Mouse (Mus musculus) splenic B cell, adult 2 months (primary cell): ENCODE measurements around the gene Samd4b.

Experiments used
- DNase-seq: peaks from one replicate; pipeline ENCODE4 v3.0.0-alpha.2; 2011; ENCODE audit warnings: low read depth, low spot score
- H3K27me3 ChIP-seq: 2 replicates; pipeline ENCODE4 v1.6.1; 2012; ENCODE audit warnings: mild to moderate bottlenecking, low read length, moderate library complexity, mixed read lengths; ENCODE audit not compliant: control insufficient read depth, poor library complexity, insufficient read depth, severe bottlenecking
- H3K36me3 ChIP-seq: 2 replicates; pipeline ENCODE4 v1.6.1; 2012; ENCODE audit warnings: mild to moderate bottlenecking, low read length, moderate library complexity, mixed read lengths; ENCODE audit not compliant: control insufficient read depth, poor library complexity, insufficient read depth, severe bottlenecking

The Samd4b gene

DNA sequence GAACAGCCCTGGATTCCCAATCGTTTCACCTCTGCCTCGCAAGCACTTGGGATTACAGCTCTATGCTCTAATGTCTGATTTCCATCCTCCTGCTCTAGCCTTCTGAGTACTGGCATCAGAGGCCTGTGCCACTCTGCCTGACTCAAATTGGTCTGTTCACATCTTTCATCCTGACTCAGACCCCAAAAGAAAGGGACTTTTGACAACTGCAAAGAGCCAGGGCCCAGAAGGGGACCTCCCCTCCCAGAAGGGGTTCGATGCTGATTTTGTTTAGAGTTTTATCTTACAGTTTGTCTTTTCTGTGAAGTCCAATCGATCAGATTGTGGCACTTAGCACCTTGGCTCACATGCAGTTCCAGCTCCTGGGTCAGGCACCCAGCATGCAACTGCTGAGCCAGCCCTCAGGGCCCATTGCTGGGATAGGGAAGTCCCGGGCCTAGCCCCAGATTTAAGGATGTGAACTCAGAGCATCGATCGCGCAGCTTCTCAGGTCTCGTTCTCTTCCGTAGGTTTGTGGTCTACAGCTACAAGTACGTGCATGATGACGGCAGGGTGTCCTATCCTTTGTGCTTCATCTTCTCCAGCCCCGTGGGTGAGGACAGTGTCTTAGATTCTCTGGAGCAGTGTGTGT, 153.5 kb downstream of the Samd4b start:
- DNase-seq, result no peak
- no peaks in the 10 kb centered on the region for H3K27me3 ChIP-seq
- peaks cover 18% of the 10 kb centered on the region for H3K36me3 ChIP-seq

DNA sequence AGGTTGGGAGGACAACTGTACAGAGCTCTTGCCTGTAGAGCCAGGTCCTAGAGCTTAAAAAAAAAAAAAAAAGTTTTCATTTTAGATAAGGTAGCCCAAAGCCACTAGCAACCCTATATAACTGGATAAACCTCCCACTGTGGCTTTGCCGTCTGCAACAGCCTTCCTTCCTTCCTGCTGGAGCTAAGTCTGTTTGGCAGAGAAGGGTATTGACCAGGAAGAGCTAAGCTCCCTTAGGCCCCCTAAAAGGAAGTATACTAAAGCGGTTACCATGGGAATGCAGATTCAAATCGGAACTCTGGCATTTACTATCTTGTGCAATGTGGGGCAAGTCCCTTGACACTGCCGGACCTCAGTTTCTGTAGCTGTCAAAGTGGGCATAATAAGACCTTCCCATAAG, 155.3 kb downstream of the Samd4b start:
- Histone ChIP-seq H3K36me3 (peaks cover 18% of the 10 kb centered on the region), H3K27me3 (no peaks in the 10 kb centered on the region)
- DNase-seq, result peak; percentile 31

DNA sequence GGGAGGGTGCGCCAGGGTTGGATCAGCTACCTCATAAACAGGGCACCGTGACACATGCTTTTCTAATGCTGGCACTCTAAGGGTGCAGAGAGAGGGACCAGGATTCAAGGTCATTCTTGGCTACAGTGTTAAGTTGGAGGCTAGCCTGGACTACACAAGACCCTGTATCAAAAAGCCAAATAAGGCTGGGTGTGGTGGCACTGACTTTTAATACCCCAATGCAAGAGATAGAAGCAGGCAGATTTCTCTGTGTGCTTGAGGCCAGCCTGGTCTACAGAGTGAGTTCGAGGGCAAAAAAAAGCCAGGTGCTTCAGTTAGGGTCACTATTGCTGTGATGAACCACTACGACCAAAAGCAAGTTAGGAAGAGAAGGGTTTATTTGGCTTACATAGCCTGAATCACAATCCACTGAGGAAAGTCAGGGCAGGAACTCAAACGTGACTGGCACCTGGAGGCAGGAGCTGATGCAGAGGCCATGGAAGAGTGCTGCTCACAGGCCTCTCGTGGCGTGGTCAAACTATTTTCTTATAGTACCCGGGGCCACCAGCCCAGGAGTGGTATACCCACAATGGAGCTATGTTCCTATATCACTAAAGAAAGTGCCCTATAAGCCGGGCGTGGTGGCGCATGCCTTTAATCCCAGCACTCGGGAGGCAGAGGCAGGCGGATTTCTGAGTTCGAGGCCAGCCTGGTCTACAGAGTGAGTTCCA, 156.0 kb downstream of the Samd4b start:
- Histone ChIP-seq H3K27me3 (no peaks in the 10 kb centered on the region), H3K36me3 (peaks cover 18% of the 10 kb centered on the region)
- no peak for DNase-seq

DNA sequence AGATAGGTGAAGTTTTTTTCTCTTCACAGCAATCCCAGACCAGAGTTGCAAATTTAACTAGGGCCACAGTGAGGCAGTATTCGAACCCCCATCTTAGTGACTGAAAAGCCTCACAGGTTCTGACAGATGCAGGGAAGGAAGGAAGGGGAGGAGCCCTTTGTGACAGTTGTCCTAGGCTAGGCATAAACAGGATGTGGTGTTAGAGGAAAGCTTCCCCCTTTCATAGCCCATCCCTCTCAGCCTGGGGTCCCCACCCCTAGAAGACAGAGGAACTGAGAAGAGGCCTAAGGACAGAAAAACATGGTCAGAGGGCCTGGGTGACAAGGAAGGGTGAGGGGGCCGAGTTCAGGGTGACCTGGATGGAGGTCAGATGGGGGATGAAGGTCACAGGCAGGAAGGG, 157.2 kb downstream of the Samd4b start:
- DNase-seq, result peak; percentile 91
- Histone ChIP-seq H3K36me3 (peaks cover 11% of the 10 kb centered on the region), H3K27me3 (no peaks in the 10 kb centered on the region)

GRCm38 (mm10) chr7:28438771-28439170, 159.2 kb downstream of the Samd4b start:
- DNase-seq, result no peak
- Histone ChIP-seq H3K27me3 (no peaks in the 10 kb centered on the region; the same call in 1 of the 2 replicates), H3K36me3 (0 out of 2 replicates have a peak, but pooled peaks cover 2% of the 10 kb centered on the region)

DNA sequence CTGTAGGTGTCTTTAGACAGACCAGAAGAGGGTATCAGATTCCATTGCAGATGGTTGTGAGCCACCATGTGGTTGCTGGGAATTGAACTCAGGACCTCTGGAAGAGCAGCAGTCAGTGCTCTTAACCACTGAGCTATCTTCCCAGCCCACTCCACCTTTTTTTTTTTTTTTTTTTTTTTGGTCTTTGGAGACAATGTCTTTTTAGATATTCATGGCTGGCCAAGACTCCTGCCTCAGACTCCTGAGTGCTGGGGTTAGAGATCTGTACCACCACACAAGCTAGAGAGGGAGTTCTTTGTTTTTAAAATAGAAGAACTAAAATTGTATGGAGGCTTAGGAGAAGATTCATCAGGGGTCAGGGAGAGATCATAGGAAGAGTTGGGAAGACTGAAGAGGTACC, 160.0 kb downstream of the Samd4b start:
- no peaks in the 10 kb centered on the region; the same call in 1 of the 2 replicates for H3K27me3 ChIP-seq
- no peak for DNase-seq
- no peaks in the 10 kb centered on the region for H3K36me3 ChIP-seq

DNA sequence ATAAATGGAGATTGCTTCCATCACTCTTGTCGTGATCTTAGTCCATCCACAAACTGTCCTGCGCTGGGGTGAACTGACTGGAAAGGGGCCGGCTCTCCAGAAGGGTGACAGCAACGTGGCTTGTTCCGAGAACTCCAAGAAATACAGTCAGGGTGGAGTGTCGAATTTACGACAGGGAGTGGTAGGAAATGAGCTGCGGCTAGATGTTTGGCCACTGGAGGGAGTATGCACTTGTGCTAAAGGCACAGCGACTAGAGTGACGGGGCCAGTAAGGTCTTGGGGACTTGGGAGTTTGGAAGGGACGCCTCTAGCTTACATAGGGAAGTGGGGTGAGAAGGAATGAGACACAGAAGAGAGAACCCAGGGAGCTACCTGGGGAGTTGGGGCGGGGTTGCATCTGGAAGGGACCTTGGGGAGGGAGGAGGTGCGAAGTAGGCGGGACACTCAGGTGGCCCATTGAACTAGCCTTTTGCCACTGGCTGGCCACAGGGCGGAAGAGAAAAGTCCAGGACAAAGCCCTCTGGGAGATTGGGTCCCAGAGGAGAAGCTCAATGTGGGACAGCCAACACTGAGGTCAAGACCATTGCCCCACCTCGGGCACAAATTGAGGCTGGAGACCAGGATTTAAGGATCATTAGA, 160.9 kb downstream of the Samd4b start, which contains the start of gene Gmfg:
Gmfg (plus strand) TSS at position 516 of the 639 bp plus-strand sequence.
- peak; percentile 90 for DNase-seq

GRCm38 (mm10) chr7:28436271-28436904, 161.6 kb downstream of the Samd4b start:
- H3K36me3 ChIP-seq, result no peaks in the 10 kb centered on the region
- H3K27me3 ChIP-seq, result no peaks in the 10 kb centered on the region; the same call in 1 of the 2 replicates
- peak; percentile 100 for DNase-seq

More for the DNA sequence above, 160.9 kb downstream of the Samd4b start, which contains the start of gene Gmfg:
- H3K36me3 ChIP-seq, result no peaks in the 10 kb centered on the region
- no peaks in the 10 kb centered on the region; the same call in 1 of the 2 replicates for H3K27me3 ChIP-seq

DNA sequence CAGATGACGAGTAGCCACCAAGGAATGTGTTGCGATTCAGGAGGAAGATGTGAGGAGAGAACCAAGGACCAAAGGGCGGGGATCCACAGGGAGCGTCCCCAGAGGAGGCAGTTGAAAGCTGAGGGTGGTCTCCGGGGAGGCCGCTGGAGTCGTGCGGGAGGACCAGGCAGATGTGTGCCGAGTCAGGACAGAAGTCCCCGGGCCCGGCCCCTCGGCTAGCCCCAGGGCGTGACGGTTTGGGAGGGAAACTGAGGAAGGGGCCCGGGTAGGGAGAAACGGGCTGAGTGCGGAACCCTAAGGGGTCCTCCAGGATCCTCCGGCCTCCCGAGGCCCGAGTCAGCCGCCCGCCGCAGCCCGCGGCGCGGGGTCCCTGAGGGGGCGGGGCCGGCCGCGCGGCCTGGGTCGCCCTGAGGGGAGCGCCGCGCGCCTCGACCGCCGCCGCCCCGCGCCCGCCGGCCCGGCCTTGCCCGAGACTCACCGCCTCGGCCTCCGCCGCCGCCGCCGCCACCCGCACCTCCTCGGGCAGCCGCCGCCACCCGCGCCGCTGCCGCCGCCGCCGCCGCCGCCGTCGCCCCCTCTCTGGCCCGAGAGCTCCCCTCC, 162.2 kb downstream of the Samd4b start:
- DNase-seq, result peak; percentile 31
- Histone ChIP-seq H3K36me3 (no peaks in the 10 kb centered on the region), H3K27me3 (no peaks in the 10 kb centered on the region; the same call in 1 of the 2 replicates)

- no peaks in the 10 kb centered on the region for H3K36me3 ChIP-seq
- no peaks in the 10 kb centered on the region; the same call in 1 of the 2 replicates for H3K27me3 ChIP-seq
- no peak for DNase-seq
These were observed 165.7 kb downstream of the Samd4b start for GRCm38 (mm10) chr7:28432252-28432651.

GRCm38 (mm10) chr7:28430512-28430911, 167.4 kb downstream of the Samd4b start:
- H3K36me3 ChIP-seq, result no peaks in the 10 kb centered on the region
- H3K27me3 ChIP-seq, result no peaks in the 10 kb centered on the region; the same call in 1 of the 2 replicates
- no peak for DNase-seq

DNA sequence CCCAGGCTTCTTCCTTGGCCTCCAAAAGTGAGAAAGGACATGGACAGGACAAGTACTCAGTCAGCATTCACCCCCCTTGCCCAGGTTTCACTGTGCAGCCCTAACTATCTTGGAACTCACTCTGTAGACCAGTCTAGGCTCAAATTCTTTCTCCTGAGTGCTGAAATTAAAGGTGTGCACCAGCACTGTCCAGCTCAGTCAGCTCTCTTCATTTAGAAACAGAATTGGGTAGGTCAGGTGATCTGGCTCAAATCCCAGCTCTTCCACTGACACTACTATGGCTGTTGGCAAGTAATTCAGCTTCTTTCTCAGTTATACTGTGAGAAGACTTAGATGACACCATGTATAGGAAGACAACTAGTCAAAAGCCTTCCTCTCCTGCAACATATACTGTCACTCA, 170.2 kb downstream of the Samd4b start:
- H3K27me3 ChIP-seq, result no peaks in the 10 kb centered on the region
- peaks cover 7% of the 10 kb centered on the region; the same call in 1 of the 2 replicates for H3K36me3 ChIP-seq
- no peak for DNase-seq

DNA sequence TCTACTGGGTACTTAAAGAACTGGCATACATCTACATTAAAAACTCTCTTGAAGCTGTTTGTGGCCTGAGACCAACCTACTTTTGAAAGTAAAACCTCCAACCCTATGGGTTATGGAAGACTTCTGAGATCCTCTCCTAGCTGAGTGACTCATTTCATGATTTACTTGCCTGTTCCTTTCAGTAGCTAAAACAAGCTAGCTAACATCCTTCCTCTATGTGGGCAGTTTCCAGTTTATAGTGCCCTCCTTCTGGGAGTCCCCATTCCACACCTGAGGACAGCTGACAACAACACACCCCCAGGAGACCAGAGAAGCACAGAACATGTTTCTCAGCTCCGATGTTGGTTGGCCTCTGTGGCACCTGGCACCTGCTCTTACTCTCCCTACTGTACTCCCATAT, 174.9 kb downstream of the Samd4b start:
- DNase-seq, result no peak
- no peaks in the 10 kb centered on the region for H3K27me3 ChIP-seq
- H3K36me3 ChIP-seq, result peaks cover 19% of the 10 kb centered on the region; the same call in 1 of the 2 replicates

GRCm38 (mm10) chr7:28419416-28419815, 178.5 kb downstream of the Samd4b start:
- no peak for DNase-seq
- no peaks in the 10 kb centered on the region for H3K27me3 ChIP-seq
- peaks cover 19% of the 10 kb centered on the region for H3K36me3 ChIP-seq
